Mouse (Mus musculus) liver, embryonic 14.5 days (tissue): ENCODE data around the gene Exoc3l4. TPM values are rescaled to one million over a fixed set of nuclear protein-coding genes. Genes with fewer than 3 reads are reported as not detected.

Source experiments
- ATAC-seq: fragments of 200-750 bp; cut with Nextera tagmentation; 2 replicates; pipeline ENCODE4 v1.8.0; 2017; ENCODE audit warnings: moderate number of reproducible peaks, mild to moderate bottlenecking, moderate library complexity; ENCODE audit not compliant: insufficient read depth
- DNase-seq, 3 experiments: peaks; one replicate each; pipeline ENCODE4 v3.0.0-alpha.2; 2012 to 2013; ENCODE audit warnings: low read depth in 3 of 3, low spot score in 3 of 3
- H3K27ac ChIP-seq: fragments of 300-500 bp; sonication (generic); 2 replicates; pipeline ENCODE4 v1.5.1; 2014; ENCODE audit warnings: moderate library complexity, mild to moderate bottlenecking, control low read depth, inconsistent platforms
- H3K27me3 ChIP-seq: fragments of 300-500 bp; sonication (generic); 2 replicates; pipeline ENCODE4 v1.6.1; 2014; ENCODE audit warnings: mild to moderate bottlenecking, low read length, moderate library complexity; ENCODE audit not compliant: control insufficient read depth, insufficient read depth
- H3K36me3 ChIP-seq: fragments of 300-500 bp; sonication (generic); replicated peaks from 2 replicates; pipeline ENCODE4 v1.6.1; 2014; ENCODE audit warnings: low read depth; ENCODE audit not compliant: control insufficient read depth, insufficient read depth
- H3K4me1 ChIP-seq, 2 experiments: fragments of 200-500 bp in 1 of 2; fragments of 300-500 bp in 1 of 2; sonication (generic) in 1 of 2; replicated peaks; 2 replicates each; pipeline ENCODE4 v1.6.1; 2012 to 2014; ENCODE audit warnings: antibody characterized with exemption in 1 of 2, inconsistent platforms in 1 of 2, low read length in 1 of 2; ENCODE audit not compliant: control insufficient read depth in 2 of 2, insufficient read depth in 2 of 2
- H3K4me2 ChIP-seq: fragments of 300-500 bp; sonication (generic); 2 replicates; pipeline ENCODE4 v1.6.1; 2014; ENCODE audit warnings: low read depth, mild to moderate bottlenecking, control low read depth, moderate library complexity
- H3K4me3 ChIP-seq, 2 experiments: fragments of 200-500 bp in 1 of 2; fragments of 300-500 bp in 1 of 2; sonication (generic) in 1 of 2; 2 replicates each; pipeline ENCODE4 v1.5.1; 2012 to 2014; ENCODE audit warnings: low read depth in 2 of 2, low read length in 2 of 2, mild to moderate bottlenecking in 2 of 2, control low read depth in 1 of 2, inconsistent platforms in 1 of 2, moderate library complexity in 1 of 2; ENCODE audit not compliant: insufficient read depth in 1 of 2
- H3K9ac ChIP-seq: fragments of 300-500 bp; sonication (generic); replicated peaks from 2 replicates; pipeline ENCODE4 v1.6.1; 2014; ENCODE audit warnings: mild to moderate bottlenecking, control low read depth, moderate library complexity
- H3K9me3 ChIP-seq: fragments of 300-500 bp; sonication (generic); 2 replicates; pipeline ENCODE4 v1.6.1; 2016; ENCODE audit warnings: low read length, mixed read lengths; ENCODE audit not compliant: control insufficient read depth
- CTCF ChIP-seq: IDR thresholded peaks from 2 replicates; pipeline ENCODE4 v1.5.1; 2016; ENCODE audit warnings: antibody characterized with exemption, low read depth, control low read depth
- EP300 ChIP-seq: IDR thresholded peaks from 2 replicates; pipeline ENCODE4 v1.6.1; 2016; ENCODE audit warnings: antibody characterized with exemption, low read depth
- WGBS: fragments of 180-500 bp; shearing (Covaris S2); extraction: QIAGEN DNeasy Blood & Tissue Kit; methylation state at CpG from one replicate; pipeline ENCODE4 v1.1.7; 2014; ENCODE audit not compliant: insufficient replicate concordance; 5-methylcytosine and 5-hydroxymethylcytosine counted together
- polyA plus RNA-seq, 2 experiments: library from polyadenylated mRNA; depleted of rRNA in 1 of 2; stranded (reverse) in 1 of 2; unstranded in 1 of 2; fragments of >200 nt; fragmentation: Nextera tagmentation in 1 of 2; extraction: Ambion mirVana in 1 of 2; gene quantifications; 2 replicates each; pipeline versions ENCODE4 v1.2.1 to v1.2.3; 2012 to 2014

Exoc3l4 gene
- polyA plus RNA-seq, 2 experiments: 15.8 to 18.1 TPM

GRCm38 (mm10) chr12:111409583-111409982 lies 7.2 kb upstream of the Exoc3l4 start:
- H3K27ac ChIP-seq: no peak overlapping the region
- WGBS: 50% methylated on average over 5 of the region's 5 CpGs

GRCm38 (mm10) chr12:111411631-111412355 lies 5.0 kb upstream of the Exoc3l4 start:
- Histone ChIP-seq H3K27ac (no peak overlapping the region), H3K4me2 (no peak overlapping the region), H3K9me3 (no peaks in the 10 kb centered on the region), H3K36me3 (no peaks in the 10 kb centered on the region), H3K4me3 (no peak overlapping the region), H3K27me3 (peaks cover 7% of the 10 kb centered on the region), H3K9ac (no peak overlapping the region), H3K4me1 (no peaks in the 10 kb centered on the region)
- DNase-seq: no peak
- TF ChIP-seq EP300 (no peak), CTCF (no peak)
- 58% methylated on average over 8 of the region's 8 CpGs for WGBS
- ATAC-seq: no peak

More at GRCm38 (mm10) chr12:111409583-111409982, 7.2 kb upstream of the Exoc3l4 start:
- Histone ChIP-seq H3K27me3 (peaks cover 12% of the 10 kb centered on the region), H3K4me1 (no peaks in the 10 kb centered on the region), H3K9me3 (no peaks in the 10 kb centered on the region), H3K4me3 (no peak overlapping the region), H3K36me3 (no peaks in the 10 kb centered on the region), H3K4me2 (no peak overlapping the region), H3K9ac (no peak overlapping the region)
- no peak for DNase-seq
- TF ChIP-seq EP300 (no peak), CTCF (no peak)
- ATAC-seq: no peak

GRCm38 (mm10) chr12:111412581-111413284 lies 4.1 kb upstream of the Exoc3l4 start:
- peaks cover 0 to 2% of the 10 kb centered on the region in 2 experiments; a peak in 1 of 4 replicates for H3K4me1 ChIP-seq
- no peaks in the 10 kb centered on the region for H3K36me3 ChIP-seq
- H3K27me3 ChIP-seq: peaks cover 3% of the 10 kb centered on the region; the same call in 1 of the 2 replicates
- WGBS: 29% methylated on average over 12 of the region's 12 CpGs
- DNase-seq (no peak), ATAC-seq (no peak)
- 0 out of 4 replicates have a peak overlapping the region, but pooled peaks of 1 of the 2 experiments have one; percentile 18 for H3K4me3 ChIP-seq
- TF ChIP-seq CTCF: no peak
- H3K9me3 ChIP-seq: no peaks in the 10 kb centered on the region
- no peak overlapping the region for H3K27ac ChIP-seq
- no peak overlapping the region for H3K9ac ChIP-seq
- peak overlapping the region; percentile 25 for H3K4me2 ChIP-seq

- peak; percentile 58; the same call in 1 of the 2 replicates for ATAC-seq
- TF ChIP-seq CTCF (peak; percentile 98), EP300 (no peak)
Observed at GRCm38 (mm10) chr12:111413300-111413699, 3.5 kb upstream of the Exoc3l4 start.

GRCm38 (mm10) chr12:111419918-111420317 lies 3.1 kb downstream of the Exoc3l4 start:
- no peak overlapping the region for H3K9ac ChIP-seq
- H3K9me3 ChIP-seq: no peaks in the 10 kb centered on the region
- H3K4me1 ChIP-seq: peaks cover 7 to 19% of the 10 kb centered on the region in 2 experiments; a peak in 3 of 4 replicates
- TF ChIP-seq CTCF (no peak), EP300 (no peak)
- 12% methylated on average over 5 of the region's 5 CpGs for WGBS
- no peak overlapping the region for H3K27ac ChIP-seq
- DNase-seq (no peak), ATAC-seq (no peak)
- no peaks in the 10 kb centered on the region for H3K36me3 ChIP-seq
- H3K27me3 ChIP-seq: peaks cover 35% of the 10 kb centered on the region
- H3K4me2 ChIP-seq: no peak overlapping the region
- H3K4me3 ChIP-seq: no peak overlapping the region

More at GRCm38 (mm10) chr12:111413300-111413699, 3.5 kb upstream of the Exoc3l4 start:
- no peaks in the 10 kb centered on the region for H3K36me3 ChIP-seq
- H3K9ac ChIP-seq: no peak overlapping the region
- no peaks in the 10 kb centered on the region for H3K9me3 ChIP-seq
- DNase-seq: peak; percentile 65 to 68 (median 67)
- H3K27me3 ChIP-seq: peaks cover 3% of the 10 kb centered on the region; the same call in 1 of the 2 replicates
- no peak overlapping the region for H3K27ac ChIP-seq
- 0 out of 4 replicates have a peak overlapping the region, but pooled peaks of 1 of the 2 experiments have one; percentile 18 for H3K4me3 ChIP-seq
- WGBS: 2% methylated on average over 21 of the region's 21 CpGs
- H3K4me2 ChIP-seq: peak overlapping the region; percentile 25
- peaks cover 0 to 2% of the 10 kb centered on the region in 2 experiments; a peak in 1 of 4 replicates for H3K4me1 ChIP-seq
